Mouse (Mus musculus): Measurements from ENCODE around the gene Sytl2.

Sytl2 gene

DNA sequence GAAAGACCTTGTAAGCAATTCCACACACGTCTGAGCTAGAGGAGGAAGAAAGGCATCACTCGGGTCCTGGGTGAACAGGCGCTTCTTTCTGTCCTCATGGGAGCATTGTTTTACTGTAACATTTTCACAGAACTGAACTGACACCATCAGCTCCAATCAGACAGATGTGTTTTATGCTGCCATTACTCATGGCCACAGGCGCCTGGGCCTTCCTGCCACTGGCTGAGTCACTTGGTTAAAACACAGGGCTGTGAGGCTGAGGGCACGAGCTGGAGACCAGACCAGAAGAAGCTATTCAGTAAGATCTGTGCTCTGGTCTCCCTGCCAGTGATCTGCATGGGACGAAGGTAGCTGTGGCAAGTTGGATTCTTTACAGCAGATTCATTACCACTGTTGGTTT lies 6.0 kb downstream of the Sytl2 start:
- DNase-seq (ENCODE audit: low spot score), result no peak

DNA sequence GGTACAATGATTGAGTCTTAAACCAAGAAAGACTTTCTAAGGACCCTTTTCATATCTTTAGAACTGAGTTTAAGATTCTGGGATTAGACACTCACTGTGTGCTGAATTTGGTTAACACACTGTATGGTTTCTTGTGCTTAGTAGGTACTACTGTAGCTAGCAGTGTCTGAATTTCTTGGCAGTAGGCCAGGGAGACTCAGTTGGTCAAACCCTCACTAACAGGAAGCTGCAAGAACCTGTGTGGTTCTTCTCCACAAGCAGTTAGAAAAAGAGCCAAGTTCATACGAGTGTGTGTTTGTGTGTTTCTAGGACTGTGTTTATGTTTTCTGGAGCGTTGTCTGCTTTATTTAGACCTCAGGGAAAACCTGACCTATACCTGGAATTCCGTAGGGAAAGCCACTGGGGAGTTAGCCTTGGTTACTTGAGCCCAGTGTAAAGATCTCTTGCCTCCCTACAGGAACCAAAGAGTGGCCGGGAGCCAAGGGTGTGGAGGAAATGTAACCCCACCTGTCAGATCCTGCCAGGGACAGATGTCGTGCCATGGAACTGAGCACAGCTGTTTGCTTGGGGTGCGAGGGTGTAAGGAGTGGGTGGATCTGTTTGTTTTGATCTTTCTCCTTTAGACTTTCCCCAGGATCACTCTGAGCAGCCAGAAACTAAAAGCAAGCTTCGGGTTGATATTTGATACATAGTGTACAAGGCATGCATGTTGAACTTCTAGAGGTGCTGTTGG lies 10.3 kb downstream of the Sytl2 start:
- peak; percentile 26 for DNase-seq (ENCODE audit: low spot score)

DNA sequence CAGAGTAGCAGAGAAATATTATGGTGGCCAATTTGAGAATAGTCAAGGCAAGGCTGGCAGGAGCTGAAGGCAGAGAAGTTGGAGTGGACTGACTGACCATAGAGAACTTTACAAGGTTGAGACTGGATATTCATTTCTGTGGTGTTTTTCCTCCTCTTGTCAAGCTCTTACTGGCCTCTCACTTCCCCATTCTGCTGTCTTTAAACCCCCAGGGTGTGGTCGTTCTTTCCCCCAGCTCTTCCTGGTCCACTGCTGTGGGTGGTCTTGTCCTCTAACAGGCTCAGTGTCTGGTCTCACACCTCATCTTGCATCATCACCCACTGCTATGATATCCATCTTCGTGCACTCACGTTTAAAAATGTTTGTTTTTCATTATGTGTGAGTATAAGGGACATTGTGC lies 11.4 kb downstream of the Sytl2 start:
- no peak for DNase-seq (ENCODE audit: low spot score)

DNA sequence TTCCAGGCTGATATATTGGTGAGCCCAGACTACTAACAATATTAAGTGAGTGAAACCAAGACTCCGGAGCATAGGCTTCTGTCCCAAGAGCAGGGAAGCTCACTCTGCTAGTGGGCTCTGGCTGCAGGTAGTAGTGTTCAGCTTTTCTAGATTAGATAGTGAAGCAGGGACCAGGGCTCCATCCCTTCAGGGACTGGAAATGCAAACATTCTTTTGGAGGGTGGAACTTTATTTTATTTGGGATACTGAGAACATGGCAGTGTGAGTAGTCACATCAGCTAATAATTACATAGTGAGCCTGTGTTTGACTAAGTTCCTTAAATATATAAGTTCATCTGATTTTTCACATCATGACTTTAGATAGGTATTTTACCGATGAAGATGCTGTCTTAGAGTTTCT lies 14.8 kb downstream of the Sytl2 start:
- DNase-seq (ENCODE audit: low spot score), result no peak

DNA sequence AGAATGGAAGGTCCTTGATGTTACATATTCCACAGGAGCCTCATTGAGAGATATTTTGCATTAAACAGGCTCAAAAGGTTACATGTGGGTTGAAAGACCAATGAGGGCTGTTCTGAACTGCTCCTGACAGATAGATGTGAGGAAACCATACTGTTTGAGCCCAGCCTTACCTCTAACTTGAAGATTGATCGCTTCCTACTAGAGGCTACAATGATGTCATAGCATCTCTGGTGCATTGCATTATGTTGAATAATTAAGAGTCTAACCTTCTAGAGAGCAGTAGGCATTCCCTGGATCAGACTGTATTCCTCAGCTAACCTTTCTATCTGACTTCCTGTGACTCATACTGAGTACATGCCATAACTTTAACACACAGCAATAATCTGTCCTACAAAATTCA lies 17.4 kb downstream of the Sytl2 start:
- no peak for DNase-seq (ENCODE audit: low spot score)

DNA sequence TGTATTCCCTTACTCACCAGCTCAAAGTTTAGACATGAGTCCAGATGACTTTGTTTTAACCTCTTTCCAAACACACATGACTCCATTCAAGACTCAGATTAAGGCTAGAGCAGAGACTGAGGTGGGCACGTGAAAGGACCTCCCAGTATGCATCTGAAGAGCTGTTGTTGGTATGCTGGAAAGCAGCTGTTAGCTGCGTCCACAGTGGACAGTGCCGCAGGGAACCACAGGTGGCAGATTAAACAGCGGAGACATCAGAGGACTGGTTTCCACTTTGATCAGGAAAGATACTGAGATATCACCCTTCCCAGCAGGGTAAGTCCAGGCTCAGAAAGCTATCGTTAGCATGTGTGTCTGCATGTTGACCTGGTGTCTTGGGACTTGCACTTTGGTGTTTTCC lies 18.1 kb downstream of the Sytl2 start:
- DNase-seq (ENCODE audit: low spot score), result no peak

DNA sequence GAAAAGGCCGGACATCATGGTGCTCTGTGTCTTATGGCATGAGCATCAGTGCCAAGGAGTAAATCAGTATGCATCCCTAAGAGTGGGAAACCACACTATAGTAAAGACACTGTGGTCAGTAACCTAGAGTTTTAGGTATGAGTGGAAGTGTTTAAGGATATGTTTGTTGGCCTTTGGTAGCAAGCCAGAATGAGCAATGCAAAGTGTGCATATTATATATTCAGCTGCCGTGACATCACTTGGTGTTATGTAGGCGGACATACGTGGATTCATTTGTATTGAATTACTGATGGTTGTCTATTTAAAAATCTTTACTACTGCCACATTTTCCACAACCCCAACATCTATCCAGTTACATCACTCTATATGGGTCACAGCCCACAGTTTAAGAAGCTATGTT lies 23.1 kb downstream of the Sytl2 start:
- DNase-seq (ENCODE audit: low spot score), result no peak

DNA sequence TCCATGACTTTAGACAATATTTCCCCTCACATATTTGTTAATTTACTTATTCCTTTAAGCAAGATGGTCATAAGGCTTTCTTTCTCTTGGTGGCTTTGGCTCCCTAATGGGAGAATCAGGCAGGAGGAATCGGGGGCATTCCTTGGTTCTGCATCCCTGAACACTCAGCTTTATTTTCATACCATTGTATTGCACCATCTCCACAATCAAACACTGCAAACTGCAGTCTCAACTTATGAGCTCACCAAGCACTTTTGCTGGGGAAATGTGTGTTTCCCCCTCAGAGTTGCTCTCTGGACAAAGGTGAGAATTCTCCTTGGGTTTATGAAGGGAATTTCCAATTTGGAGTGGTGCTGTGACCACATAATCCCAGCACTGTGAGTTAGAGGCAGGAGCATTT lies 28.1 kb downstream of the Sytl2 start:
- no peak for DNase-seq (ENCODE audit: low spot score)

DNA sequence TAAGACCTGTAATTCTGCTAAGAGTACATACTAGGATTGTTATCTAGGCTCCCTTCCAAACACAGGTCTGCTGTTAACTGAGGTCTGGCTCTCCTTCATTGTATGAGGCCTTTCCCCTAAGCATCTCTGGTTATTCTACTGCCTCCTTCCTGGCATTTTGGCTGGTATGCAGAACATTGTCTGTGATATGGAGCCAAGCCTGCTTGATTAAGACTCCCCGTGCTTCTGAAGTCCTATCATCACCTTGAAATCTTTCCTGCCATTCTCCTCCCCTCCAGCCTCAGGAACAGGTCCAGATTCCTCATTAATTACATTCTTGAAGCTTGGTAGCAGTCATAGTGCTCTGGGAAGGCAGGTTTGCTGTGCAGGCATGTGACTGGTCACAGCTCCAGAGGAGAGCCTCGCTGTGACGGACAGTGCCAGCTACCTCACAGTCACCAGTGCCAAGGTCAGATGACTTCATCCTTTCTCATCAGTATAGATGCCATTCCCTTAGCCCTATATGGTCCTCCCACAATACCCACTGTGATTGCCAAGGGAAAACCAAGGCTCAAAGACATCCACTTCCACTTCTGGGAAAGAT lies 30.5 kb downstream of the Sytl2 start:
- DNase-seq (ENCODE audit: low spot score), result no peak

DNA sequence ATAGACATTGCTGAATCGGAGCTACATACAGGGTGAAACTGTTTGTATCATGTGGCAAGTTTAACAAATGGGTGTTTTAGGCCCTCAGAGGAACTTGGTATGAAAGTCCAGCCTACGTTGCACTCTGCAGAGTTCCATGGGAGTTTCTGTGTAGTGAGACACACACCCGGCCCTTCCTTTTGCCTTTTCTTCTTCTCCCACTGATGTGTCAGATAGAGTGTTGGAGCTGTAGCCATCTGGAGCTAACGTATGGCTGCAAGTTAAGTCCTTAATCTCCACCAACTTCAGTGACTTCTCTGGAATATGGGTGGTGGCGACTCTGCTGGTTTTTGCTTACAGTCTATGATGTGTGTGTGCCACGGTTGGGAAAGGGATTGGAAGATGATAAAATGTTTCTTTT lies 32.3 kb downstream of the Sytl2 start:
- DNase-seq (ENCODE audit: low spot score), result no peak

DNA sequence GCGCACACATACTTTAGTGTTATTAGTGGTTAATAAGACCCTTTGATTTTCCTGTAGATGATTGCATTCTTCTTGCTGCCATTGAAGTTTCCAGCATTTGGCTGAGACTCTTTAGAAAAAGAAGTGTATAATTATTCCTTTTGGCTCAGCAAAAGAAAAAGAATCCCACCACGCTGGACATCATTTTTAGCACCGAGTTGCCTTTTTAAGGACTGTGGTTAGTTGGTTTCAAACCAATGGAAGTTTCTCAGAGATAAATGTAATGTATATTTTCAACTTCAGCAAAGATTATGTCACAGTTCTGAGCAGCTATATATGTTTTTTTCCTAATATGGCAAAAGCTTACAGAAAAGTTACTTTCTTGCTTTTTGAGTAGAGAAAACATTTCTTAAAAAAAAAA lies 32.8 kb downstream of the Sytl2 start:
- DNase-seq (ENCODE audit: low spot score), result no peak

DNA sequence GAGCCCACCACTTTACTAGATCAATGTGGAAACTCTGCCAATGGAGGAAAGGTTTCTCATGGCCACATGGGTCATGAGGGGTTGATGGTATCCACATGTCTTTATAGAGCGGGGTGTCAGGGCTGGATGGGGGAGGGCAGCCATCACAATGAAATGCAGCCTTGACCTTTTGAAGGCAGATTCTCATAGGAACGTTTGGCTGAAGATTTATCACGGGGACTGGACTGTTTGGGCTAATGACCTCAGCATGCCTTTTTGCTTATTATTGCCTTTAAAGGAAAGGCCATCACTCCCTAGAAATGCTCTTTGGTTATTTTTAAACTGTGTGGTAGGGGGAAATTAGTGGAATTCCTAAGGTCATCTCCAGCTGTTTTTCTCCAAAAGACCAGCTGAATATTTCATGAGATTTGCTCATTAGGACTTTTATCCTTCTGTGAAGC lies 33.7 kb downstream of the Sytl2 start:
- DNase-seq (ENCODE audit: low spot score), result no peak

DNA sequence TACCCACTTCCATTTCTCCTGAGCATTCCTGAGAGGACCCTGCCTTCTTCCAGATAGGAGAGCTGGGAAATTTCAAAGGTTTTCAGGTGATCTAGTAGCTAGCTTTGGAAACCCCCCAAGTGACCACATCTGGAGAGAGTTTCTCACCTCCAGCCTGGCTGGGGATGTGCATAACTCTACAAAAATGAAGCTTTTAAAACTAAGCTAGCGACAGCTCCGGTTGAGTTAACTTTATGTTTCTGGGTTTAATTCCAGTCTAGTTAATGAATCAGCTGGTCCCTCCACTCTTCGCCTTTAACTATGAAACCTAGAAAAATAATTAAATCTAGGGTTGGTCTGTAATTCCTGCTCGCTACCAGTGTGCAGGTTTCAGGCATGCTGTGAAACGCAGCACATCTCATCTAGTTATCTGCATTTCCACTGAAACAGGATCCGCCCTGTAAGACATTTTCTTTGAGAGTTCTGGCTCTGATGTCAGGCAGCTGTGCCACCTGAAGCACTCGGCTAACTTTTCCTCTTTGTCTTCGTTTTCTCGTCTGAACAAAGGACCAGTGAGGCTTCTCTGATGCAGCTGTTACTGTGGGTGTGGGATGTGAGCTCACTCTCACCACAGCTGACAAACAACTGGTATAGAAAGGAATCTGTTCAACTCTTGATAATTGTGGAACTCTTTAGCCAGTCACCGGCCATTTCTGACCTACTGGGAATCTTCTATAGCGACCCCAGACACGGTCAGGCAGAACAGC lies 39.3 kb downstream of the Sytl2 start:
- peak; percentile 59 for DNase-seq (ENCODE audit: low spot score)

DNA sequence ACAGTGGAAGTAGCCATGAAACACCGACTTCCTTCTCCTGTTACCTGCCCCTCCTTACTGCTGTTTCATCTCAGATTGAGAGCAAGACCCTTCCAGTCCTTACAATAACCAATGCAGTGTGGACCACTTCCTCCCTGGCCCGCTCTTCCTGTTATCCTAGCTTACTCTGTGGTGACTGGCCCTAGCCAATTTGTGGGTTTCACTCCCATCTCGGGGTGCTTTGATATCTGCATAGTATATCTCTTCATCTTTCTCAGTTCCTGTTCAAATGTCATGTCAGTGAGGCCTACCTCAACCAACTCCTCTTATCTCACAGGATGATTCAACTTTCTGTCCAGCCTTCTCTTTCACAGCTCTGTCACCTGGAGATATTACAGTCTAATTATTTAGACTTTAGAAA lies 42.9 kb downstream of the Sytl2 start:
- DNase-seq (ENCODE audit: low spot score), result peak; percentile 75

DNA sequence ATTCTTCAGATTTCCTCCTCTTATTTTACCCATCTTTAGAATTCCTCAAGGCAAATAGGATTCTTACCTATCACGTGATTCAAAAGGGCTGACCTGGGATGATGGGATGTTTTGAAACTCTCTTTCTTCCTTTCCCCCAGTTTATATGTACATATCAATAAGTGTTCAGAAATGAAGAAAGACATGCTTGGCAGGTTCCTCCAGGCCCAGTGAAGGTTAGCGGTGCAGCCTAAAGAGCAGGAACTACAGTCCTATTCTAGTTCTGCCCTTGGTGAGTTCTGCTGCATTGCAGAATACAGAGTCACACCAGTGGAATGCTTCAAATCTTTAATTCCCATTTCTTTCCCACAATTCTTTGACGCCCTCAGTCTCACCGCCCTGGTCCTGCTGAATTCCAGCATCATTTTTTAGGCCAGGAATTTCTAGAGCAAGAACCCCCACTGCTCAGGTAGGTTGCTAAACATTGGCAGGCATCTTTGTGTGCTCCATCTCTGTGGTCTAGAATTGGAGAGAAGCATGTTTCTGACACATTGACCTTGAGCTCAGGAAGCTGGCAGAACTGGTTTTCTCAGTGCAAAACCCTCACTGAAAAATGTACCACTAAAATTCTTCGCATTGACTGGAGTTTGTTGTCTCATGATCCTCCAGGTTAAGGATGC lies 45.9 kb downstream of the Sytl2 start:
- no peak for DNase-seq (ENCODE audit: low spot score)

DNA sequence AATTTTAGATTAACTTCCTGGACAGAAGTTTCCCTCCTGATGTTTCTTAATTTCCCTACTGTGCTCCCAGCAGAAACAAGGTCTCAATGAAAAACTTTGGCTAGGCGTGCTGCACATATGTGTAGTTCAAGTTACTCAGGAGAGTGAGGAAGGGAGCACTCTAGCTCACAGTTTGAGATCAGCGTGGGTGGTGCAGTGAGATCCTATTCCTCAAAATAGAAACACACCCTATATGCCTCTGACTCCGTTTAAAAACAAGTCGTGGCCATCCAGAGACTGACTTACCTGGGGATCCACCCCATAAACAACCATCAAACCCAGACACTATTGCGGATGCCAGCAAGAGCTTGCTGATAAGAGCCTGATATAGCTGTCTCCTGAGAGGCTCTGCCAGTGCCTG lies 47.0 kb downstream of the Sytl2 start:
- peak; percentile 45 for DNase-seq (ENCODE audit: low spot score)

DNA sequence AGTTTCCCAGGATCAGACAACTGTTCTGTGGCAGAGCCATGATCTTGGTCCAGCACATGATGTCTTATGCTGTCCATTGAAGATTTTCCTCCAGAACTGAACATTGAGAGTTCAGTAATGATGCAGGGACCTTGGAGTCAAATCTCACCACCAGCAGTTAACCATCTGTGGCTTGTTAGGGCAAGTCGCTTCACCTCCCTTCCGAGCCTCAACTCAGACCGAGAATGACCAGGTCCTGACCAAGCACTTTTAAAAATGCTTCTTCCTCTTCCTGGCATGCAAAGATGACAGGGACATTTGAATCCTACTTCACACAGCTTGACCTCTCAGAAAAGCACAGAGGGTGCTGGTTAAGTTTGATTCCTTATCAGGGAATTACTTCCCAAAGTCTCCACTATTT lies 50.1 kb downstream of the Sytl2 start:
- no peak for DNase-seq (ENCODE audit: low spot score)

DNA sequence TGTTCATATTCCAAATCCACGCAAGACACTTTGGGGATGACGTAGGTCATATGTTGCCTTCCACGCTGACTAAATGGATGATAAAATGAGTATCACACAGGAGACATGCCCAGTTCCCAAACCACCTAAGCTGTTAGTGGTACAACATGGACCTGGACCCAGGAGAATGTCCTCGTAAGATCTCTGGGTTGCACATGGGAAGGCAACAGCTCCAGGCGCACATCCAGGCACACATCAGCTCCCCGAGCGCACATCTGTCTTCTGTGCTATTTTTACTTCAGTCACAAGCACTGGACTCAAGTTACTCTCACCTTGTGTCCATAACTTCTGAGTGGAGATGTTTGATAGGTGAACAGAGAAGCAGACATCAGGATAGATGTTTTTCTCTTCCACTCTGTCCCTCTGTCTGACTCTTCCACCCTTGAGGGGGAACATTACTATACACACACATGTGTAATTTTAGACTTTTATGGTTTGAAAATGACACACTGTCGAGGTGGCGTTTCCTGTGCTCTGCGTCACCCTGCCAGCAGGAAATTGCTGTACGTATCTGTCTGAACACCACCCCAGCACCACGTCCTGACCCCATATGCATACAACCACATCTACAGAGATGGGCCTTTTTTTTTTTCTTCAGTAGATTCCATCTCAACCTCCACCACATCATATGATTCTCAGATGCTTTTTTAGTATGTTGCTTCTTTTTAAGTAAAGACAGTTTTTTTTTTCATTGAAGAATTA lies 51.6 kb downstream of the Sytl2 start:
- peak; percentile 93 for DNase-seq (ENCODE audit: low spot score)

DNA sequence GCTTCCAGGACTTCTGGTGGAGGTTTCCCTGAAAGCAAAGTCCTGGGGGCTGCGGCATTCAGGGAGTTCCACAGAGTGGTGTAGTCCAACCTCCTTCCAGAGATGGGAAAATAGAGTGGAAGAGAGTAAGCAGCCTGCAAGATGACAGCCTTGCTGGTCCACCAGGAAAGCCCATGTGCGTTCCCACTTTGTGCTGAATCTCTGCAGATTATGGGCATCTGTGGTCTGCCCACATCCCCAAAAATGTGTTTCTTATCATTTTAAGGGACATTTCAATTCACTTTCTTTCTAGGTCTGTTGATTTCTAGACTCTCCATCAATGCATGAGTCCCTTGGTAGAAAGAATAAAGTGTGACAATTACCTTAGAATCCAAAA lies 52.2 kb downstream of the Sytl2 start:
- no peak for DNase-seq (ENCODE audit: low spot score)

DNA sequence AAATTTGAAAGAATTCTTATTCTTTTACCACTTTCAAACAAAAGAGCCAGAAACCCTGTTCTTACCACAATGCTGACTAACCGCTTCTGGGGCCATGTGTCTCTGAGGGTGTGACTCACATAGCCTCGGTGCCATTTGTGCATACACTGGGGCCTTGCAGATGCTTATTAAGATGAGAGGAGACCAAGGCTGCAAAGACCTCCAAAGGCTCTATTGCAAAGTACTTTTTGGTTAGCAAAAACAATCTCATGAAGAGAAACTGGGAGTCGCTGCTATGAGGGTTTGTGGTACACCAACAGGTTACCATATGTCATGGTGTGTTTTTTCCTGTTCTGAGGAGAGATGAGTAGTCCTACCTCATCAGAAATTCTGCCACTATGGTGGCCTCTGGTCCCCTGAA lies 53.4 kb downstream of the Sytl2 start:
- DNase-seq (ENCODE audit: low spot score), result peak; percentile 71

DNA sequence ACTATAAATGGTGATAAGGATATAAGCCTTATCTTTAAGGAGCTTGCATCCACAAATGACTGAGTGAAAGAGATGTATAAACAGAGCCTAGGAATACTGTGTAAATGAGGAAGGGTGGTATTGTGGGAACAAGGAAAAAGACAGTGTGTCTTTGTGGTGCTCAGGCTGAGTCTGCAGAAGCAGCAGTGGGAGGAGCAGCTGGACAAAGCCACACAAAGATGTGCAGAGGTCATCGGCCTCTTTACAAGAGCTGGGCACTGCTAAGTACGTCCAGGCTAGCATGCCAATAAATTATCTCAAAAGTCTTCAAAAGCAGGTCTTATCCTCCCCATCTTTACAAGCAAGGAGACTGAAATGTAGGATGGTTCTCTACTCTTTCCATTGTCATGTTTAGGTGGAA lies 53.9 kb downstream of the Sytl2 start:
- DNase-seq (ENCODE audit: low spot score), result no peak

DNA sequence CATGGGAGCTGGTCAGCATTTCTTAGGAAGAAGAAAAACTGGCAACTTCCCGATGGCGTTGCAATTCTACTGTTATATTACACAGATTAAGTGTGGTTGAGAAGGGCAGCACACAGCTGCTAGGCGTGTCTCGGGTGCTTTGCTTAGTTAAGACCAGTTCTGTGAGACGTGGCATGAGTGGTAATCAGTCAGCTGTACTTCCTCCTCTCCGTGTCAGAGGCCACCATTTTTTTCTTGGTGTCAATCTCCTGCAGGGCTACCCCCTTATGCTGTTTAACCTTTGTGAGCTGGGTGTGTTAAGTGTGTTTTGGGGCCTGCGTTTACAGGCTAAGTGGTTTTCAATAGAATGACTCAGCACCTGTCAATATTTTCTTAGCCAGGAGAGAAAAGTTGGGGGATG lies 60.7 kb downstream of the Sytl2 start:
- DNase-seq (ENCODE audit: low spot score), result no peak
